Mouse (Mus musculus) liver, adult 2 months (tissue): ENCODE results near the gene Atf5. TPM values are rescaled to one million over a fixed set of nuclear protein-coding genes. Genes with fewer than 3 reads are reported as not detected.

ENCODE experiments used
- DNase-seq: peaks from one replicate; pipeline ENCODE4 v3.0.0-alpha.2; 2011; ENCODE audit warnings: low read depth, low spot score; ENCODE audit errors: extremely low read depth
- H3K27ac ChIP-seq: fragments of 200-500 bp; replicated peaks from 2 replicates; pipeline ENCODE4 v1.5.1; 2012; ENCODE audit warnings: low read depth, mild to moderate bottlenecking, control low read depth, inconsistent platforms, low read length; ENCODE audit not compliant: insufficient read depth
- H3K27me3 ChIP-seq: fragments of 200-500 bp; 2 replicates; pipeline ENCODE4 v1.6.1; 2012; ENCODE audit warnings: mild to moderate bottlenecking, moderate library complexity, low read length, inconsistent platforms; ENCODE audit not compliant: control insufficient read depth, insufficient read depth
- H3K36me3 ChIP-seq: fragments of 200-500 bp; 2 replicates; pipeline ENCODE4 v1.6.1; 2012; ENCODE audit warnings: low read length, inconsistent platforms; ENCODE audit not compliant: control insufficient read depth, insufficient read depth
- H3K4me1 ChIP-seq: fragments of 200-500 bp; 2 replicates; pipeline ENCODE4 v1.6.1; 2011; ENCODE audit warnings: low read length; ENCODE audit not compliant: control insufficient read depth, insufficient read depth
- H3K4me3 ChIP-seq: fragments of 200-500 bp; 2 replicates; pipeline ENCODE4 v1.5.1; 2011; ENCODE audit warnings: low read depth, mild to moderate bottlenecking, control low read depth, low read length, moderate library complexity; ENCODE audit not compliant: insufficient read depth
- H3K79me2 ChIP-seq: fragments of 200-500 bp; 2 replicates; pipeline ENCODE4 v1.6.1; 2012; ENCODE audit warnings: inconsistent platforms, mild to moderate bottlenecking, low read length, moderate library complexity; ENCODE audit not compliant: control insufficient read depth, insufficient read depth
- H3K9ac ChIP-seq: fragments of 200-500 bp; 2 replicates; pipeline ENCODE4 v1.6.1; 2012; ENCODE audit warnings: low read depth, mild to moderate bottlenecking, control low read depth, inconsistent platforms, low read length
- CTCF ChIP-seq: fragments of 200-500 bp; IDR thresholded peaks from 2 replicates; pipeline ENCODE4 v1.5.1; 2011; ENCODE audit warnings: low read depth, low read length, control low read depth
- POLR2A ChIP-seq: fragments of 200-500 bp; IDR thresholded peaks from 2 replicates; pipeline ENCODE4 v1.6.1; 2011; ENCODE audit warnings: low read length, control low read depth; ENCODE audit not compliant: insufficient read depth; ENCODE audit errors: extremely low read depth
- WGBS: fragments of 180-500 bp; shearing (Covaris S2); methylation state at CpG from one replicate; pipeline ENCODE4 v1.1.7; 2018; 5-methylcytosine and 5-hydroxymethylcytosine counted together
- polyA plus RNA-seq: library from polyadenylated mRNA; depleted of rRNA; stranded (reverse); fragments of >200 nt; gene quantifications from 2 replicates; pipeline ENCODE4 v1.2.3, GENCODE M21; 2012
- total RNA-seq: library from RNA; depleted of rRNA; stranded (reverse); fragments of >200 nt; gene quantifications from 2 replicates; pipeline ENCODE4 v1.2.3, GENCODE M21; 2014

Gene Atf5
- total and polyA plus RNA-seq, 2 experiments = 22.9 to 727 TPM

- 72% methylated on average over 7 of the region's 7 CpGs for WGBS
- Histone ChIP-seq H3K79me2 (peaks cover 52% of the 10 kb centered on the region), H3K4me3 (no peak overlapping the region), H3K27ac (no peak overlapping the region), H3K36me3 (no peaks in the 10 kb centered on the region), H3K9ac (no peak overlapping the region), H3K27me3 (no peaks in the 10 kb centered on the region), H3K4me1 (peaks cover 27% of the 10 kb centered on the region)
- peak; percentile 34 for DNase-seq
- TF ChIP-seq POLR2A (no peak), CTCF (peak; percentile 53)
Measured at GRCm38 (mm10) chr7:44821666-44822448, 5.4 kb upstream of the Atf5 start.

- Histone ChIP-seq H3K27me3 (no peaks in the 10 kb centered on the region), H3K9ac (peak overlapping the region; percentile 14; the same call in 1 of the 2 replicates)
Measured at GRCm38 (mm10) chr7:44820525-44820924, 4.1 kb upstream of the Atf5 start.

DNA sequence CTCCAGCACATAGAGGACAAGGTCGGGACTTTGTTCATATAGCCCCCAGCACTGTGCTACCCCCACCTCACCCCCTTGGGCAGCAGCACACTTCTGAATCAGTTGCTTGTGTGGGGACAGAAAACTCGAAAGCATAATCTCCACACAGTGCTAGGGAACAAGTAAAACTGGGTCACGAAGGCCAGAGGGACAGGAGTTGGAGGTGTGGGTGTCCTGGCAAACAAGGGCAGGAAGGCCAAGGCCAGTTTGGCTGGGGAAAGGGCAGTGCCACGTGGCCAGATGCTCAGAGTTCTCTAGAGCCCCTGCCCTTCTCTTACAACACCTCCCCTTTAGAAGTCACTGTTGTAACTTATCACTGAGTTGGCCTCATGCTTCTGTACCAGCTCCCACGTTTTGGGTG lies 3.4 kb upstream of the Atf5 start:
- peak; percentile 99 for DNase-seq
- 16% methylated on average over 5 of the region's 5 CpGs for WGBS
- no peaks in the 10 kb centered on the region for H3K36me3 ChIP-seq
- no peak overlapping the region for H3K9ac ChIP-seq
- TF ChIP-seq POLR2A (no peak), CTCF (no peak)
- peak overlapping the region; percentile 94 for H3K27ac ChIP-seq
- no peak overlapping the region for H3K4me3 ChIP-seq
- peaks cover 30% of the 10 kb centered on the region for H3K4me1 ChIP-seq
- peaks cover 38% of the 10 kb centered on the region for H3K79me2 ChIP-seq
- H3K27me3 ChIP-seq = no peaks in the 10 kb centered on the region

More at GRCm38 (mm10) chr7:44820525-44820924, 4.1 kb upstream of the Atf5 start:
- Histone ChIP-seq H3K36me3 (no peaks in the 10 kb centered on the region), H3K4me1 (peaks cover 27% of the 10 kb centered on the region), H3K27ac (peak overlapping the region; percentile 73), H3K79me2 (peaks cover 44% of the 10 kb centered on the region), H3K4me3 (no peak overlapping the region)
- DNase-seq = peak; percentile 65
- 35% methylated on average over 3 of the region's 3 CpGs for WGBS
- no peak for TF ChIP-seq POLR2A
- no peak for TF ChIP-seq CTCF

DNA sequence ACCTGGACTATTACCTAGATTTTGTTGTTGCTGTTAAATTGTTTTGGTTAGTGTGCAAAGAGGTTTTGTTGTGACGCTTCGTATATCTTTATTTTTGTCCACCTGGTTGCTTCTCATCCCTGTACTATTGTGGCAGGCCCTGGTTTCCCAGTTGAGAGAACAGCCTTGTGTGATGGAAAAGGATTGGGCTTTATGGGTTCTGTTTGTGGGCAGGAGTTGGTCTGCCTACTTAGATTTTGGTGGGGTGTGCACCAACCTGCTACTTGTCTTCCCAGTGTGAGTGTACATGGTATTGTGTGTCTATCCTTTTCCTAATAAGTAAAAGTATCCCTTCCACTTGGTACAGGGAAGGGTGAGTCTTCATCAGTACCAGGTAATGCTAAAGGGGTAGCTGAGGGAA lies 2.9 kb upstream of the Atf5 start:
- 69% methylated on average over 2 of the region's 2 CpGs for WGBS
- Histone ChIP-seq H3K27me3 (no peaks in the 10 kb centered on the region), H3K4me1 (peaks cover 34% of the 10 kb centered on the region), H3K36me3 (peaks cover 2% of the 10 kb centered on the region; the same call in 1 of the 2 replicates), H3K9ac (peak overlapping the region; percentile 70), H3K27ac (peak overlapping the region; percentile 94), H3K4me3 (0 out of 2 replicates have a peak overlapping the region, but pooled peaks have one; percentile 25), H3K79me2 (peaks cover 34% of the 10 kb centered on the region)
- TF ChIP-seq CTCF (no peak), POLR2A (no peak)
- peak; percentile 14 for DNase-seq

- Histone ChIP-seq H3K4me1 (peaks cover 38% of the 10 kb centered on the region), H3K27ac (peak overlapping the region; percentile 94), H3K27me3 (no peaks in the 10 kb centered on the region), H3K79me2 (peaks cover 30% of the 10 kb centered on the region), H3K9ac (peak overlapping the region; percentile 70), H3K4me3 (peak overlapping the region; percentile 25), H3K36me3 (peaks cover 3% of the 10 kb centered on the region; the same call in 1 of the 2 replicates)
- DNase-seq = peak; percentile 74
- 13% methylated on average over 6 of the region's 6 CpGs for WGBS
- TF ChIP-seq POLR2A = 0 out of 2 replicates have a peak, but pooled peaks have one; percentile 20
- TF ChIP-seq CTCF = no peak
Measured at GRCm38 (mm10) chr7:44818751-44819235, 2.3 kb upstream of the Atf5 start.
